Mouse (Mus musculus): ENCODE results near the gene Man2a1. TPM values are rescaled to one million over a fixed set of nuclear protein-coding genes. Genes with fewer than 3 reads are reported as not detected.

Man2a1 gene
- polyA plus RNA-seq, 1 experiment from 2014 or later, result 12.6 TPM

- H3K4me3 ChIP-seq (ENCODE audit: low read depth, low read length), result no peak overlapping the region
- no peak for DNase-seq (ENCODE audit: low spot score)
These were observed 81.4 kb downstream of the Man2a1 start for GRCm38 (mm10) chr17:64681927-64682326.

GRCm38 (mm10) chr17:64684088-64684487, 83.6 kb downstream of the Man2a1 start:
- Histone ChIP-seq H3K4me1 (replicated peaks; ENCODE audit: control insufficient read depth, insufficient read depth, low read length) (no peaks in the 10 kb centered on the region), H3K4me3 (ENCODE audit: low read depth, low read length) (no peak overlapping the region), H3K36me3 (ENCODE audit: control insufficient read depth, insufficient read depth, low read length) (peaks cover 24% of the 10 kb centered on the region), H3K9ac (ENCODE audit: low read length) (no peak overlapping the region), H3K27me3 (replicated peaks; ENCODE audit: control insufficient read depth, insufficient read depth, low read length) (no peaks in the 10 kb centered on the region), H3K9me3 (ENCODE audit: control insufficient read depth, low read length) (no peaks in the 10 kb centered on the region), H3K27ac (ENCODE audit: low read depth) (no peak overlapping the region), H3K4me2 (ENCODE audit: low read length) (no peak overlapping the region)
- ATAC-seq (replicated peaks; ENCODE audit: low FRiP score, low TSS enrichment, low read depth) (no peak), DNase-seq (ENCODE audit: low spot score) (no peak)
- WGBS, result 92% methylated on average over 4 of the region's 4 CpGs

More at GRCm38 (mm10) chr17:64681927-64682326, 81.4 kb downstream of the Man2a1 start:
- H3K27me3 ChIP-seq (replicated peaks; ENCODE audit: control insufficient read depth, insufficient read depth, low read length), result no peaks in the 10 kb centered on the region
- H3K27ac ChIP-seq (ENCODE audit: low read depth), result no peak overlapping the region
- no peak for ATAC-seq (replicated peaks; ENCODE audit: low FRiP score, low TSS enrichment, low read depth)
- peaks cover 12% of the 10 kb centered on the region; the same call in 1 of the 2 replicates for H3K4me1 ChIP-seq (replicated peaks; ENCODE audit: control insufficient read depth, insufficient read depth, low read length)
- no peaks in the 10 kb centered on the region for H3K9me3 ChIP-seq (ENCODE audit: control insufficient read depth, low read length)
- no peak overlapping the region for H3K9ac ChIP-seq (ENCODE audit: low read length)
- H3K4me2 ChIP-seq (ENCODE audit: low read length), result no peak overlapping the region
- 27% methylated on average over 2 of the region's 2 CpGs for WGBS
- peaks cover 20% of the 10 kb centered on the region for H3K36me3 ChIP-seq (ENCODE audit: control insufficient read depth, insufficient read depth, low read length)

- Histone ChIP-seq H3K9ac (ENCODE audit: low read length) (no peak overlapping the region), H3K27ac (ENCODE audit: low read depth) (no peak overlapping the region), H3K4me1 (replicated peaks; ENCODE audit: control insufficient read depth, insufficient read depth, low read length) (no peaks in the 10 kb centered on the region), H3K36me3 (ENCODE audit: control insufficient read depth, insufficient read depth, low read length) (peaks cover 28% of the 10 kb centered on the region), H3K27me3 (replicated peaks; ENCODE audit: control insufficient read depth, insufficient read depth, low read length) (no peaks in the 10 kb centered on the region), H3K9me3 (ENCODE audit: control insufficient read depth, low read length) (peaks cover 9% of the 10 kb centered on the region; the same call in 1 of the 2 replicates), H3K4me3 (ENCODE audit: low read depth, low read length) (no peak overlapping the region), H3K4me2 (ENCODE audit: low read length) (no peak overlapping the region)
- ATAC-seq (replicated peaks; ENCODE audit: low FRiP score, low TSS enrichment, low read depth) (no peak), DNase-seq (ENCODE audit: low spot score) (no peak)
- WGBS, result 80% methylated on average over 6 of the region's 6 CpGs
These were observed 84.8 kb downstream of the Man2a1 start for GRCm38 (mm10) chr17:64685216-64685903.

GRCm38 (mm10) chr17:64689614-64690013, 89.1 kb downstream of the Man2a1 start:
- 95% methylated on average over 3 of the region's 3 CpGs for WGBS

GRCm38 (mm10) chr17:64697277-64697831, 96.8 kb downstream of the Man2a1 start:
- no peak for ATAC-seq (replicated peaks; ENCODE audit: low FRiP score, low TSS enrichment, low read depth)
- H3K27ac ChIP-seq (ENCODE audit: low read depth), result no peak overlapping the region

More at GRCm38 (mm10) chr17:64689614-64690013, 89.1 kb downstream of the Man2a1 start:
- no peak overlapping the region for H3K27ac ChIP-seq (ENCODE audit: low read depth)
- H3K4me3 ChIP-seq (ENCODE audit: low read depth, low read length), result no peak overlapping the region
- no peaks in the 10 kb centered on the region for H3K4me1 ChIP-seq (replicated peaks; ENCODE audit: control insufficient read depth, insufficient read depth, low read length)
- DNase-seq (ENCODE audit: low spot score), result no peak
- no peaks in the 10 kb centered on the region for H3K27me3 ChIP-seq (replicated peaks; ENCODE audit: control insufficient read depth, insufficient read depth, low read length)
- peaks cover 13% of the 10 kb centered on the region; the same call in 1 of the 2 replicates for H3K9me3 ChIP-seq (ENCODE audit: control insufficient read depth, low read length)
- H3K36me3 ChIP-seq (ENCODE audit: control insufficient read depth, insufficient read depth, low read length), result peaks cover 22% of the 10 kb centered on the region; the same call in 1 of the 2 replicates
- H3K4me2 ChIP-seq (ENCODE audit: low read length), result no peak overlapping the region
- H3K9ac ChIP-seq (ENCODE audit: low read length), result no peak overlapping the region
- no peak for ATAC-seq (replicated peaks; ENCODE audit: low FRiP score, low TSS enrichment, low read depth)

GRCm38 (mm10) chr17:64698516-64698915, 98.0 kb downstream of the Man2a1 start:
- Histone ChIP-seq H3K4me1 (replicated peaks; ENCODE audit: control insufficient read depth, insufficient read depth, low read length) (no peaks in the 10 kb centered on the region), H3K36me3 (ENCODE audit: control insufficient read depth, insufficient read depth, low read length) (no peaks in the 10 kb centered on the region), H3K4me3 (ENCODE audit: low read depth, low read length) (no peak overlapping the region), H3K27ac (ENCODE audit: low read depth) (no peak overlapping the region), H3K4me2 (ENCODE audit: low read length) (no peak overlapping the region), H3K9ac (ENCODE audit: low read length) (no peak overlapping the region), H3K9me3 (ENCODE audit: control insufficient read depth, low read length) (no peaks in the 10 kb centered on the region), H3K27me3 (replicated peaks; ENCODE audit: control insufficient read depth, insufficient read depth, low read length) (no peaks in the 10 kb centered on the region)
- DNase-seq (ENCODE audit: low spot score) (no peak), ATAC-seq (replicated peaks; ENCODE audit: low FRiP score, low TSS enrichment, low read depth) (no peak)
- WGBS, result 93% methylated on average over 8 of the region's 8 CpGs

More at GRCm38 (mm10) chr17:64697277-64697831, 96.8 kb downstream of the Man2a1 start:
- Histone ChIP-seq H3K4me3 (ENCODE audit: low read depth, low read length) (no peak overlapping the region), H3K4me2 (ENCODE audit: low read length) (no peak overlapping the region), H3K9ac (ENCODE audit: low read length) (no peak overlapping the region), H3K4me1 (replicated peaks; ENCODE audit: control insufficient read depth, insufficient read depth, low read length) (no peaks in the 10 kb centered on the region), H3K27me3 (replicated peaks; ENCODE audit: control insufficient read depth, insufficient read depth, low read length) (no peaks in the 10 kb centered on the region), H3K36me3 (ENCODE audit: control insufficient read depth, insufficient read depth, low read length) (no peaks in the 10 kb centered on the region), H3K9me3 (ENCODE audit: control insufficient read depth, low read length) (no peaks in the 10 kb centered on the region)
- DNase-seq (ENCODE audit: low spot score), result no peak
- WGBS, result 84% methylated on average over 10 of the region's 10 CpGs

GRCm38 (mm10) chr17:64703649-64704230, 103.2 kb downstream of the Man2a1 start:
- ATAC-seq (replicated peaks; ENCODE audit: low FRiP score, low TSS enrichment, low read depth) (no peak), DNase-seq (ENCODE audit: low spot score) (no peak)
- Histone ChIP-seq H3K9me3 (ENCODE audit: control insufficient read depth, low read length) (no peaks in the 10 kb centered on the region), H3K27me3 (replicated peaks; ENCODE audit: control insufficient read depth, insufficient read depth, low read length) (no peaks in the 10 kb centered on the region), H3K4me1 (replicated peaks; ENCODE audit: control insufficient read depth, insufficient read depth, low read length) (no peaks in the 10 kb centered on the region), H3K9ac (ENCODE audit: low read length) (no peak overlapping the region), H3K27ac (ENCODE audit: low read depth) (no peak overlapping the region), H3K36me3 (ENCODE audit: control insufficient read depth, insufficient read depth, low read length) (no peaks in the 10 kb centered on the region), H3K4me2 (ENCODE audit: low read length) (no peak overlapping the region), H3K4me3 (ENCODE audit: low read depth, low read length) (no peak overlapping the region)
- WGBS, result 92% methylated on average over 4 of the region's 4 CpGs

GRCm38 (mm10) chr17:64707529-64707928, 107.0 kb downstream of the Man2a1 start:
- 95% methylated on average over 6 of the region's 6 CpGs for WGBS

More at GRCm38 (mm10) chr17:64707529-64707928, 107.0 kb downstream of the Man2a1 start:
- H3K27ac ChIP-seq (ENCODE audit: low read depth), result no peak overlapping the region
- H3K27me3 ChIP-seq (replicated peaks; ENCODE audit: control insufficient read depth, insufficient read depth, low read length), result no peaks in the 10 kb centered on the region
- no peak overlapping the region for H3K4me2 ChIP-seq (ENCODE audit: low read length)
- no peak overlapping the region for H3K4me3 ChIP-seq (ENCODE audit: low read depth, low read length)
- H3K4me1 ChIP-seq (replicated peaks; ENCODE audit: control insufficient read depth, insufficient read depth, low read length), result no peaks in the 10 kb centered on the region
- H3K9me3 ChIP-seq (ENCODE audit: control insufficient read depth, low read length), result no peaks in the 10 kb centered on the region
- peaks cover 4% of the 10 kb centered on the region; the same call in 1 of the 2 replicates for H3K36me3 ChIP-seq (ENCODE audit: control insufficient read depth, insufficient read depth, low read length)
- DNase-seq (ENCODE audit: low spot score), result no peak
- no peak for ATAC-seq (replicated peaks; ENCODE audit: low FRiP score, low TSS enrichment, low read depth)
- H3K9ac ChIP-seq (ENCODE audit: low read length), result no peak overlapping the region

Data from intestine, embryonic 14.5 days (tissue).